Mouse (Mus musculus): ENCODE results near the gene Kcp.

DNA sequence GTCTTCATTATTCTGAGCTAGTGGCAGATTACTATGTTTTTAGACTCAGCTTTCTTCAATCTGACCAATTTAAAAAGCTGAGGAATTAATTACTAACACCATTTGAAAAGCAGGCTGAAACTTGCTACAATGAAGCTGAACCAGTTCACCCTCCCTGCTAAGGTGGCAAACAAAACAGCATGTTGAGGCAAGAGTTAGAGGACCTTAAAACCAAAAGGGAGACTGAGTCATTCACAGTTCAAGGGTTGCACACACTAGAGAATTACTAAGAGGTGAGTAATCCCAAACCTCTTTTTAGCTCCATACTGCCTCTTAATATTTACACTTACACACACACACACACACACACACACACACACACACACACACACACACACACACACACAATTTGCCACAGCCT, 39.8 kb upstream of the Kcp start:
- TF ChIP-seq CTCF (conservative IDR thresholded peaks at IDR 0.05 in 1 of 2, IDR thresholded peaks at IDR 0.05 in 1 of 2; ENCODE audit: low read depth in 2 of 2, low read length in 2 of 2) (no peak), EP300 (IDR thresholded peaks at IDR 0.05; ENCODE audit: low read length) (no peak), MYC (IDR thresholded peaks at IDR 0.05; ENCODE audit: low read depth, low read length) (no peak), SIN3A (IDR thresholded peaks at IDR 0.05; ENCODE audit: low read length) (no peak)

Measured in CH12.LX (cell line).